Mouse (Mus musculus): ENCODE data around the gene Sec14l2.

GRCm38 (mm10) chr11:4098816-4099215, 24.4 kb downstream of the Sec14l2 start:
- TF ChIP-seq POLR2A (IDR thresholded peaks at IDR 0.05; ENCODE audit: borderline replicate concordance, extremely low read depth, insufficient read depth, insufficient read length, poor library complexity, severe bottlenecking) (no peak), CTCF (IDR thresholded peaks at IDR 0.05; ENCODE audit: borderline replicate concordance, extremely low read depth, insufficient read depth, insufficient read length) (no peak)

Data from brain, embryonic 14.5 days (tissue).